Mouse (Mus musculus): ENCODE measurements around the gene Stx1b.

DNA sequence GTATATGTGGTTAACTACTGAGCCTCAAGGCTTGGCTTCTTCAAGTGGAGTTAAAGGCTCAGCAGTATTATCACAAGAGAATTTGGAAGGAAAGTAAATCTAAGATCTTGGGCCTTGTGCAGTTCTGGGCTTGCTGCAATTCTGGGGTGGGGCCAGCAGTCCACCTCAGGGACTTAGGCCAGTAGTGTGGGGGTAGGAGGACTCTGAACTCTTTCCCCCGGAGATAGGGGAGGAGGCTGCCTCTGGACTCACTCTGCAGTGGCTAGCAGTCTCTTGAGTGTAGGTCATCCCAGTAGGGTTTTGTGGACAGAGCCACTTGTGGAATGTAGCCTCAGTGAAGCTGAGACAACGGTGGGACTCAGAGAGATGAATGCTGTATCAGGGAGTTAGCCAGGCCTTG, 58.6 kb downstream of the Stx1b start:
- TF ChIP-seq GABPA (IDR thresholded peaks at IDR 0.05; ENCODE audit: low read depth, low read length) (no peak), POLR2AphosphoS2 (IDR thresholded peaks at IDR 0.05; ENCODE audit: low read length) (no peak)

Data from MEL (cell line).